Mouse (Mus musculus): Measurements from ENCODE around the gene Kif5a. TPM values are rescaled to one million over a fixed set of nuclear protein-coding genes. Genes with fewer than 3 reads are reported as not detected.

The Kif5a gene
- total RNA-seq, 4 experiments from 2014 or later: 1,113 to 1,308 (median 1,238) TPM

- peak in 1 of 2 experiments; percentile 39 for DNase-seq (ENCODE audit: low spot score in 2 of 2)
Observed at GRCm38 (mm10) chr10:127289573-127290191, 26.5 kb upstream of the Kif5a start.

DNA sequence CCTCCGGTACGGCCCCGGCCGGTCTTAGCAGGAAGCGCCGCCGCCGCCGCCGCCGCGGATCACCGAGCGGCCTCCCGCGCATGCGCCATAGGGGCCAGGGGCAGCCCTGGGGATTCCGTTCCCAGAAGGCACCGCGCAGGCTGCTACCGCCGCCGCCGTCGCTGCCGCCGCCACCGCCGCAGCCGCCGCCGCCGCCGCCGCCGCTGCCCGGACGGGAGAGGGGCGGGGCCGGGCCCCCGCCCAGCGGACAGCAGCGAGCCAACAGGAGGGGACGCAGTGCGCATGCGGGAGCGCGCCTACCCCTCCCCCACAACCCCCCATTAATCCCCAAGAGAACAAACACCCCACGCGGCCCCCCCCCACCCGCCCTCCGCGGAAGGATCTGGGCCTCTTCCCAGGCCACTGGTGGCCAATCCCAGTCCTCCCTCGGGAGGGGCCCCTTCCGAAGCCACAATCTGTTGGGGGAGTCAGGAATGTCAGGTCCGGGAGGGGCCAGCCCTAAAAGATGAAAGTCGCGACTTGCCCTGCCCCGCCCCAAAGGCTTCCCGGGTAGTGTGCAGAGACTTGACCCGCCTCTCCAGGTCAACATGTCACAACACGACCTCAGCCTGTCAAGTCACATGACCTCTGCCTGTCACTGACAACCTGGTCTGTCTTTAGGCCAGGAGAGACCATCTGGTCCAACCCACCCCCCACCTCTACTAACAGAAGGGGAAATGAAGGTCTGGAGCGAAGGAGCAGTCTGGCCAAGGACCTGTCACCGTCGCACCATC is 25.8 kb upstream of the Kif5a start, which contains the start of gene Mbd6:
Mbd6 (minus strand) TSS at position 219 of the 773 bp plus-strand sequence.
- DNase-seq (ENCODE audit: low spot score in 2 of 2): peak; percentile 67 to 85

DNA sequence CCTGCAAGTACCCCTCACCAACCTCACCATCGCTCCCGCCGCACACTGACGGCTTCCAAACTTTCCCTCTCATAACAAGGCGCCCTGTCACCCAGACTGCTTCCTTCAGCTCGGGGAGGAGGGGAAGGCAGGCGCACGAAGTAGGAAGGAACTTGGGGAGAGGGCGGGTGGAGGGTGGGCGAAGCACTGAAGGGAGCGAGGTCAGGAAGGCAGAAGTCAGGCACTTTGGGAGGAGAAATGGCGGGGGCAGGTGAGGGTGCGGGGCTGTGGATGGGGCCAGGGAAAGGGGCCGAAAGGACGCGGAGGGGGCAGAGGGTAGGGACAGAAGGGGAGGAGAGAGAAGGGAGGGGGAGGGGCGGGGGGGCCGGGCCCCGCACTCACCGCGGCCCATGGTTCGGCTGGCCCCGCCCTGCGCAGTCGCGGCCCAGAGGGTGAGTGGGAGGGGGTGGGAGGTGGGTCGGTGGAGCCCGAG is 25.2 kb upstream of the Kif5a start:
- DNase-seq (ENCODE audit: low spot score in 2 of 2): no peak

- no peak for DNase-seq (ENCODE audit: low spot score in 2 of 2)
Observed at GRCm38 (mm10) chr10:127287936-127288293, 24.8 kb upstream of the Kif5a start.

GRCm38 (mm10) chr10:127287271-127287935 is 24.3 kb upstream of the Kif5a start:
- no peak for DNase-seq (ENCODE audit: low spot score in 2 of 2)

DNA sequence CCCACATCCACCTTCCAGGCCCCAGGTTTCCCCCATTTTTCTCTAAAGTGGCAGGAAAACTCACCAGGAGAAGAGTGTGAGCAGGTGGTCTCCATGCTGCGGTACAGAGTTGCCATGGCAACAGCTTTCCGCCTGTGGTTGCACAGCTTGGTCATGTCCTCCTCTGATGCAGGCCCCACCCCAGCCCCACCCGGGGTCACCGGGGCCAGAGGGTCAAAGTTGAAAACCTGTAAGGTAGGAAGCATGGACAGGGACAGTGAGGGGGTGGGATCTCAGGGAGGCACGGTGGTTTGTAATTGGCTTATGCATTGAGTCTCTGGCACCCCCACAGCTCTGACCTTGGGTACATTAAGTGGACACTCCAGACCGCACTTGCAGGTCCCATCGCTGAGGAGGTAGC is 23.6 kb upstream of the Kif5a start:
- DNase-seq (ENCODE audit: low spot score in 2 of 2): no peak

DNA sequence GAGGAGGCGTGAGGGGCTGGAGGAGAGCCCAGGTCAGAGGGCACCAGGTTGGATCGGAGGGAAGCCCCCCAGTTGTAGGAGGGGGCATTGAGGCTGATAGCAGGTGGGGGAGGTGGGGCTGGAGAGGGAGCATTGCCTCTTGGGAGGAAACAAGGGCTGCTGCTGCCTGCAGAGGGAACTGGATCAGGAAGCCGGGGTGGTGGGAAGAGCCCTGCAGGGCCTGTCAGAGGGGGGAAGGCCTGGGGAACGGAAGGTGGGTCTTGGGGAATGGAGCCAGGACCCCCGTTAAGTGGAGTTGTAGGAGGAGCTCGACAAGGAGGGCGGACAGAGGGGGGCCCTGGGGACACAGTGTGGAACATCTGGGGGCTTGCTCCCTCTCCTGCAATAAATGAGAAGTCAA is 23.0 kb upstream of the Kif5a start:
- DNase-seq (ENCODE audit: low spot score in 2 of 2): no peak

DNA sequence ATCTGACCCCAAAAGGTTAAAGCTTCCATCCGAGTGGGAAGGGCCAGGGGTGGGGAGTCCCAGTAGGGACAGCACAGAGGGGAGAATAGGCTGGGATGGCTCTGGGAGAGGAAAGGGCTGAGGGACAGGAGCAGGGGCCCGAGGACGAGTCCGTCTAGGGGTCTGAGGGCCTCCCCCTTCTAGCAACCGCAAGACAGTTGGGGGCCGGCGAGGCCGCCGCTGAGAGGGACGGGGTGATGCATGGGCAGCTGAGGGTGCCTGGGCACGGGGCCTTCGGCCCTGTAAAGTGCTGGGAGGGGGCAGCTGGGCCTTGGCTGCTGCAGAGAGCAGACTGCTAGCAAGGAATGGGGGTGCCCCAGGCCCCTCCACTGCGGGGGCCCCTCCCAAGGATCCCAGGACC is 22.5 kb upstream of the Kif5a start:
- DNase-seq (ENCODE audit: low spot score in 2 of 2): no peak

- no peak for DNase-seq (ENCODE audit: low spot score in 2 of 2)
Observed at GRCm38 (mm10) chr10:127284724-127285500, 21.8 kb upstream of the Kif5a start.

GRCm38 (mm10) chr10:127284105-127284622 is 21.0 kb upstream of the Kif5a start:
- no peak for DNase-seq (ENCODE audit: low spot score in 2 of 2)

GRCm38 (mm10) chr10:127282620-127283215 is 19.6 kb upstream of the Kif5a start:
- no peak for DNase-seq (ENCODE audit: low spot score in 2 of 2)

DNA sequence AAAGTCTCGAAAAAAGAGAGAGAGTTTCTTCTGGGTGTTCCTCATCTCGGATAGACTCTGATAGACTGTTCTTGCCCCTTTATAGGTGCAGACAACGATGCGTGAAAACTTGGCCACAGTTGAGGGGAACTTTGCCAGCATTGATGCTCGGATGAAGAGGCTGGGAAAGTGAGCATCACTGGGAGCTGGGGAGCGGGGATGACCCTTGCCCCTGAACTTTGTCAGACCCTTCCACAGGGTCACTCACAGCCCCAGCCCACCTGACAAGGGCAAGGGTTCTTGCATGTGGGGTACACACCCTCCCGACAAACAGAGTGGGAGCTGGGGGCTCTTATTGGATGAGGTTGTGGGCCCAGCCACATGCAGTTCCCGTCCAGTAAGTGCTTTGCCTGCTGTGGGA is 18.2 kb upstream of the Kif5a start:
- no peak for DNase-seq (ENCODE audit: low spot score in 2 of 2)

DNA sequence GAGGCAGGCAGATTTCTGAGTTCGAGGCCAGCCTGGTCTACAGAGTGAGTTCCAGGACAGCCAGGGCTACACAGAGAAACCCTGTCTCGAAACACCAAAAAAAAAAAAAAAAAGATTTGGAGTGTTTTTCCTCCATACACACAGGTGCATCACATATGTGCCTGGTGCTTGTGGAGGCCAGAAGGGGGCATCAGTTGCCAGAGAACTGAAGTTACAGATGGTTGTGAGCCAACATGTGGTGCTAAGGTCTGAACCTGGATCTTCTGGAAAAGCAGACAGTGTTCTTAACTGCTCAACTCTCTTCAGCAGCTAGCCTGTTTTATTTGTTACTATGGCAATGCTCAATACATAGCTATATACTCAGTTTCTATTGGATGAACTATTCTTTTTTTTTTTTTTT is 16.6 kb upstream of the Kif5a start:
- DNase-seq (ENCODE audit: low spot score in 2 of 2): no peak

DNA sequence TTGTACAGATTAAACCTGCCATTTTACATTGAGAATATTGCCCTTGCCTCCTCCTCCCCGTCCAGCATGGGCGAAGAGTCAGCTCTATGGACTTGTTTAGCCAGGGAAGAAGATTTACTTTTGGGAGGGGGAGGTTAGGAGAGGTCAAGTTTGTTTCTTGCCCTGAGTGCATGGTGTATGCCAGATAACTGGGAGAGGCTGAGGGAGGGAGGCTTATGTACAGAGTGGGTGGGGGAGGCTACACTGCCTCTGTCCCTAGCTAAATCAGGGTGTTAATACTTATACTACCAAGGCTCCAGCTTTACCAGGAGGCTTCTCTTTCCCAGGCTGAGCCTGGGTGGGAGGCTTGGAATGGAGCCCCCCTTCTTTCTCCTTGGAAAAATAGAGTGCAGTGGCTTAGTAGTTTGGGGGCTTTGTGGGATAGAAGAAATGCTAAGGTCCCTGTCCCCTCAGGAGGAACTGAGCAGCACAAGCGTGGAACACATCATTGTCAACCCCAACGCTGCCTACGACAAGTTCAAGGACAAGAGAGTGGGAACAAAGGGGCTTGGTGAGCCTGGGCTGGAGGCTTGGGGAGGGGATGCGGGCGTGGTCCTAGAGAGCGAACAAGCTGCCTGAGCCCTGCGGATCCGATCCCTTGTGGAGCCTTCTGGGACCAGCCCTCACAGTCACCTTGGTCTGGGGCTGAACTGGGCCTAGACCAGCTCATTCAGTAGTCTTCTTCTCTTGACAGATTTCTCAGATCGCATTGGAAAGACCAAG is 11.3 kb upstream of the Kif5a start:
- no peak for DNase-seq (ENCODE audit: low spot score in 2 of 2)

DNA sequence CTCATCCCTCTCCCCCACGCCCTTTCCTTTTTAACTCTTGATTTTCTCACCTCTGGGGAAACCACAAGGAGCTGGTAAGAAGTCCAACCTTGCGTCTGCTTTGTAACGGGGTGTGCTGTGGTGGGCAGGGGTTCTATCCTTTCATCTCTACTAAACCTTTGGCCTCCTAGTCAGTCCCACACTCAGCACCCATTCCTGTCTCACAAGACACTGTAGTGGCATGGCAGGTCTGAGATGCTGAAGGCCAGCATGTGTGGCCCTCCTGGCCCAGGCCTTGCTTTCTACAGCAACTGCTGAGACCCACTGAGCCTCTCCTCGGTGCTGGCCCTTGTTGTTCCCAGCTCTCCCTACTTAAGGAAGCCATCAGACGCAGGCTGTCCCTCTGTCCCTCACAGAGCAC is 9.2 kb upstream of the Kif5a start:
- no peak for DNase-seq (ENCODE audit: low spot score in 2 of 2)

DNA sequence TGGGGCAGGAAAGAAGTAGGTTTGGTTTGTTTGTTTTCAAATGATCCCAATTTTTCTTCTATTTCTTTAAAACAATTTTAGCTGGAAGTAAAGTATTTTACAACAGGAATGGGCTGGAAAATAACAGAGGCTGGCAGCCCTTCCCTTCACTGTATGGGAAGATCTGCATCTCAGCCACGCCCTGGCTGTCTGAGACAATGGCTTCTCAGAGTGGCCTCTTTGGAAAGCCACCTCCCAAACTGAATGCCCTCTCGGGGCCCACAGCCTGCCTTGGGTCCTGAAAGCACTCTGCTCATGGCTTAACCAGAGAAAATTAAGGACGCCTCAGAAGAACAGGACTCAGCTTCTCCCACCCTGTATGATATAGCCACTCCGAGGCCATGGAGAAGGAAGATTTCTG is 6.7 kb upstream of the Kif5a start:
- no peak for DNase-seq (ENCODE audit: low spot score in 2 of 2)

- DNase-seq (ENCODE audit: low spot score in 2 of 2): no peak
Observed at GRCm38 (mm10) chr10:127269036-127269435, 5.9 kb upstream of the Kif5a start.

DNA sequence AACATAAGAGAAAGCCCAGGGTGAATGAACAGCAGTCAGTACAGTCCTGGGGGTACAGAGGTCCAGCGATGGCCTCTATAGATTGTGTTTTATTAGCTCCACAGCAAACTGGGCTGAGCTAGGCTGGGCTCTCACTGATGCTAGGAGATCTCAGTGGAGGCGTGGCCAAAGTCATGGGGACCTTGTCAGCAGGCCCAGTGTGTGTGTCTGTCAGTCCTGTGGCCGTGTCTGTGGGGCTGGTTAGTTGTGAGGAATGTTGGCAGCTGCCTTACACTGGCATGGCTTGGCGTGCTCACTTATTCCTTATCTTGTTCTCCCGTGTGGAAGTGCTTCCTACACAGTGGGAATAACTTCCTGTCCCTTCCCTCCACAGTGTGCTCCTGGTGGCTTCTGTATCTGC is 5.3 kb upstream of the Kif5a start:
- no peak for DNase-seq (ENCODE audit: low spot score in 2 of 2)

- no peak for DNase-seq (ENCODE audit: low spot score in 2 of 2)
Observed at GRCm38 (mm10) chr10:127267318-127267717, 4.2 kb upstream of the Kif5a start.
